In genomic region chr2:47857229-47857628, GRCm38 (mm10) we compare ENCODE assay signal across 15 mouse cellular contexts.
DNase-seq lines count a peak whose midpoint lies in the region; ATAC-seq and TF ChIP-seq lines count a peak whose summit lies in the region.
"Had no signal": no experiment of that assay in that cellular context is flagged by ENCODE, and none has a peak within 500 bp of the region (broad histone marks: within the 10 kb centered on the region; RNA-seq: fewer than 3 reads in every experiment).

No protein-coding gene starts in this region.

- WGBS in heart, postnatal 0 days = 40% methylated on average over 3 of the region's 3 CpGs
- 63% methylated on average over 3 of the region's 3 CpGs for WGBS in heart, embryonic 12.5 days
- WGBS in lung, embryonic 15.5 days = 46% methylated on average over 3 of the region's 3 CpGs
- 72% methylated on average over 3 of the region's 3 CpGs for WGBS in intestine, embryonic 15.5 days

- H3K27ac ChIP-seq in heart, postnatal 0 days (ENCODE audit: low read depth) = no peak overlapping the region
- no peak overlapping the region for H3K27ac ChIP-seq in heart, embryonic 12.5 days (ENCODE audit: poor library complexity, severe bottlenecking)
- no peak overlapping the region for H3K27ac ChIP-seq in lung, embryonic 15.5 days
- H3K27ac ChIP-seq in intestine, embryonic 15.5 days = no peak overlapping the region
- H3K27ac ChIP-seq: kidney, embryonic 15.5 days; limb, embryonic 13.5 days; neural tube, embryonic 12.5 days had no signal

- TF ChIP-seq EP300 in heart, postnatal 0 days (IDR thresholded peaks at IDR 0.05; ENCODE audit: low read depth) = no peak

- no peaks in the 10 kb centered on the region for H3K27me3 ChIP-seq in heart, postnatal 0 days (ENCODE audit: control insufficient read depth, insufficient read depth, low read length)
- no peaks in the 10 kb centered on the region for H3K27me3 ChIP-seq in heart, embryonic 12.5 days (replicated peaks)
- H3K27me3 ChIP-seq in lung, embryonic 15.5 days = no peaks in the 10 kb centered on the region
- no peaks in the 10 kb centered on the region for H3K27me3 ChIP-seq in intestine, embryonic 15.5 days (replicated peaks)
- H3K27me3 ChIP-seq: kidney, embryonic 15.5 days; limb, embryonic 13.5 days; megakaryocyte, embryonic 14.5 days; neural tube, embryonic 12.5 days had no signal

- 0 out of 2 replicates have a peak, but pooled peaks have one; percentile 17 for ATAC-seq in heart, postnatal 0 days (ENCODE audit: insufficient read depth, low read depth)
- ATAC-seq in heart, embryonic 12.5 days (ENCODE audit: insufficient number of reproducible peaks, low FRiP score) = no peak
- ATAC-seq in lung, embryonic 15.5 days (ENCODE audit: borderline replicate concordance, extremely low read depth, low FRiP score, low TSS enrichment) = peak; percentile 90
- ATAC-seq in intestine, embryonic 15.5 days = no peak
- ATAC-seq: activated CD4-positive, CD25-positive, alpha-beta regulatory T cell, adult 4 months had no signal

- peak; percentile 22 to 71 for DNase-seq in adrenal gland, adult (ENCODE audit: inconsistent age in 2 of 2, low spot score in 1 of 2)
- DNase-seq in adrenal gland, postnatal 25 days = no peak
- DNase-seq in heart, postnatal 0 days (ENCODE audit: low spot score) = no peak
- peak; percentile 12 for DNase-seq in 3T3-L1 (ENCODE audit: low read depth, low spot score)
- no peak for DNase-seq in thymus, postnatal 0 days (ENCODE audit: low spot score)
- DNase-seq: cerebellum, adult 8-10 months; thymus, postnatal 4 days had no signal

- H3K9ac ChIP-seq in heart, postnatal 0 days (replicated peaks; ENCODE audit: low read depth, low read length) = no peak overlapping the region
- H3K9ac ChIP-seq in heart, embryonic 12.5 days = no peak overlapping the region
- no peak overlapping the region for H3K9ac ChIP-seq in lung, embryonic 15.5 days
- no peak overlapping the region for H3K9ac ChIP-seq in intestine, embryonic 15.5 days
- H3K9ac ChIP-seq: kidney, embryonic 15.5 days; limb, embryonic 13.5 days; neural tube, embryonic 12.5 days had no signal

- no peaks in the 10 kb centered on the region for H3K36me3 ChIP-seq in heart, postnatal 0 days (replicated peaks; ENCODE audit: control insufficient read depth, insufficient read depth, low read length)
- no peaks in the 10 kb centered on the region for H3K36me3 ChIP-seq in heart, embryonic 12.5 days
- no peaks in the 10 kb centered on the region for H3K36me3 ChIP-seq in lung, embryonic 15.5 days
- no peaks in the 10 kb centered on the region for H3K36me3 ChIP-seq in intestine, embryonic 15.5 days
- H3K36me3 ChIP-seq: kidney, embryonic 15.5 days; limb, embryonic 13.5 days; neural tube, embryonic 12.5 days had no signal

- H3K4me3 ChIP-seq in heart, postnatal 0 days (ENCODE audit: low read depth, low read length) = no peak overlapping the region
- no peak overlapping the region for H3K4me3 ChIP-seq in heart, embryonic 12.5 days
- H3K4me3 ChIP-seq in lung, embryonic 15.5 days = no peak overlapping the region
- H3K4me3 ChIP-seq in intestine, embryonic 15.5 days (replicated peaks) = no peak overlapping the region
- H3K4me3 ChIP-seq: kidney, embryonic 15.5 days; limb, embryonic 13.5 days; megakaryocyte, embryonic 14.5 days; neural tube, embryonic 12.5 days had no signal

- no peaks in the 10 kb centered on the region for H3K4me1 ChIP-seq in heart, postnatal 0 days (ENCODE audit: control insufficient read depth, insufficient read depth)
- H3K4me1 ChIP-seq in heart, embryonic 12.5 days (replicated peaks) = no peaks in the 10 kb centered on the region
- H3K4me1 ChIP-seq in lung, embryonic 15.5 days = no peaks in the 10 kb centered on the region
- H3K4me1 ChIP-seq in intestine, embryonic 15.5 days (replicated peaks) = no peaks in the 10 kb centered on the region
- H3K4me1 ChIP-seq: kidney, embryonic 15.5 days; limb, embryonic 13.5 days; megakaryocyte, embryonic 14.5 days; neural tube, embryonic 12.5 days had no signal

- H3K9me3 ChIP-seq in heart, postnatal 0 days (replicated peaks; ENCODE audit: control insufficient read depth, low read length) = no peaks in the 10 kb centered on the region
- no peaks in the 10 kb centered on the region for H3K9me3 ChIP-seq in heart, embryonic 12.5 days (replicated peaks)
- H3K9me3 ChIP-seq in lung, embryonic 15.5 days = no peaks in the 10 kb centered on the region
- no peaks in the 10 kb centered on the region for H3K9me3 ChIP-seq in intestine, embryonic 15.5 days
- H3K9me3 ChIP-seq: kidney, embryonic 15.5 days; limb, embryonic 13.5 days; neural tube, embryonic 12.5 days had no signal

- no peak for TF ChIP-seq CTCF in heart, postnatal 0 days (IDR thresholded peaks at IDR 0.05; ENCODE audit: low read depth)

- no peak overlapping the region for H3K4me2 ChIP-seq in heart, postnatal 0 days (ENCODE audit: low read depth, low read length)
- H3K4me2 ChIP-seq in heart, embryonic 12.5 days = no peak overlapping the region
- no peak overlapping the region for H3K4me2 ChIP-seq in lung, embryonic 15.5 days
- H3K4me2 ChIP-seq in intestine, embryonic 15.5 days (replicated peaks) = no peak overlapping the region
- H3K4me2 ChIP-seq: kidney, embryonic 15.5 days; limb, embryonic 13.5 days; neural tube, embryonic 12.5 days had no signal

Comparison
In these comparisons a context has a peak if more than half of its experiments do, and no peak if none do; other contexts are left out.
1. DNase-seq: peak in adrenal gland, adult (2 of 2) and 3T3-L1 (single experiment); none in adrenal gland, postnatal 25 days (single experiment), heart, postnatal 0 days (single experiment) and thymus, postnatal 0 days (single experiment).
2. ATAC-seq: peak in heart, postnatal 0 days (single experiment) and lung, embryonic 15.5 days (single experiment); none in heart, embryonic 12.5 days (single experiment) and intestine, embryonic 15.5 days (single experiment).